Mouse (Mus musculus): ENCODE results near the gene Fam160b1. TPM values are rescaled to one million over a fixed set of nuclear protein-coding genes. Genes with fewer than 3 reads are reported as not detected.
A peak's percentile ranks its signal among the peaks of the same experiment; 100 is the strongest.

Fam160b1 gene
- total and polyA plus RNA-seq, 3 experiments: 4.4 to 7.7 (median 4.8) TPM

- dilution Hi-C loops (cut with MboI; ENCODE audit: extremely low pct_ligation_motif_present, extremely low pct_unique_long_range_greater_than_20kb, low sequenced_read_pairs) (no loop called here), in situ Hi-C loops (cut with MboI; ENCODE audit: low pct_ligation_motif_present, low pct_unique_long_range_greater_than_20kb, low sequenced_read_pairs) (no loop called here)
- Histone ChIP-seq H3K4me3 (replicated peaks in 1 of 3; ENCODE audit: low read depth in 2 of 3, low read length in 2 of 3, poor library complexity in 1 of 3) (no peak overlapping the region), H3K36me3 (replicated peaks in 1 of 2; ENCODE audit: control insufficient read depth in 1 of 2, insufficient read depth in 1 of 2, low read length in 1 of 2) (peaks cover 0 to 30% of the 10 kb centered on the region in 2 experiments), H3K79me2 (replicated peaks; ENCODE audit: control insufficient read depth, extremely low read depth, insufficient read depth, poor library complexity, severe bottlenecking) (peaks cover 64% of the 10 kb centered on the region), H3K4me1 (ENCODE audit: control insufficient read depth in 1 of 2, insufficient read depth in 2 of 2) (peaks cover 5 to 31% of the 10 kb centered on the region in 2 experiments; a peak in 3 of 4 replicates), H3K9ac (ENCODE audit: insufficient read depth, low read depth) (no peak overlapping the region), H3K9me3 (replicated peaks; ENCODE audit: low read length) (no peaks in the 10 kb centered on the region), H3K4me2 (ENCODE audit: insufficient read depth, low read depth, poor library complexity, severe bottlenecking) (peak overlapping the region; percentile 7), H3K27me3 (replicated peaks) (no peaks in the 10 kb centered on the region), H3K27ac (ENCODE audit: insufficient read depth, low read depth) (no peak overlapping the region)
- no peak for DNase-seq (ENCODE audit: extremely low read depth)
- TF ChIP-seq GABPA (IDR thresholded peaks at IDR 0.05; ENCODE audit: insufficient replicate concordance, low read depth, low read length) (no peak), ELF1 (IDR thresholded peaks at IDR 0.05; ENCODE audit: low read depth, low read length) (no peak), KAT2A (IDR thresholded peaks at IDR 0.05; ENCODE audit: insufficient replicate concordance, low read length) (no peak), ETS1 (conservative IDR thresholded peaks at IDR 0.05; ENCODE audit: low read depth, low read length) (no peak), USF1 (IDR thresholded peaks at IDR 0.05; ENCODE audit: low read depth, low read length) (no peak), TBP (conservative IDR thresholded peaks at IDR 0.05; ENCODE audit: low read depth, low read length) (no peak), NELFE (IDR thresholded peaks at IDR 0.05; ENCODE audit: low read depth, low read length) (no peak), ZMIZ1 (IDR thresholded peaks at IDR 0.05; ENCODE audit: low read depth, low read length) (no peak), MAZ (IDR thresholded peaks at IDR 0.05; ENCODE audit: low read depth, low read length) (no peak), ZKSCAN1 (IDR thresholded peaks at IDR 0.05; ENCODE audit: borderline replicate concordance, low read depth, low read length) (no peak), USF2 (conservative IDR thresholded peaks at IDR 0.05; ENCODE audit: low read depth, low read length) (no peak), EP300 (IDR thresholded peaks at IDR 0.05; ENCODE audit: low read length) (no peak), CHD1 (IDR thresholded peaks at IDR 0.05; ENCODE audit: low read depth, low read length) (no peak), JUN (IDR thresholded peaks at IDR 0.05; ENCODE audit: insufficient read depth, low read depth, low read length) (no peak), MEF2A (IDR thresholded peaks at IDR 0.05; ENCODE audit: borderline replicate concordance, low read depth, low read length) (no peak), RAD21 (IDR thresholded peaks at IDR 0.05; ENCODE audit: low read depth, low read length) (no peak), IRF4 (IDR thresholded peaks at IDR 0.05; ENCODE audit: low read depth, low read length) (no peak), MAFK (IDR thresholded peaks at IDR 0.05; ENCODE audit: insufficient replicate concordance, low read length) (no peak)
These were observed 2.1 kb downstream of the Fam160b1 start for GRCm38 (mm10) chr19:57362586-57362985.

GRCm38 (mm10) chr19:57363076-57363475 is 2.6 kb downstream of the Fam160b1 start:
- TF ChIP-seq ZKSCAN1 (IDR thresholded peaks at IDR 0.05; ENCODE audit: borderline replicate concordance, low read depth, low read length) (no peak), MAZ (IDR thresholded peaks at IDR 0.05; ENCODE audit: low read depth, low read length) (no peak), NRF1 (IDR thresholded peaks at IDR 0.05; ENCODE audit: low read depth, low read length) (no peak)
- in situ Hi-C loops (cut with MboI; ENCODE audit: low pct_ligation_motif_present, low pct_unique_long_range_greater_than_20kb, low sequenced_read_pairs): no loop called here

More at GRCm38 (mm10) chr19:57363076-57363475, 2.6 kb downstream of the Fam160b1 start:
- Histone ChIP-seq H3K36me3 (replicated peaks in 1 of 2; ENCODE audit: control insufficient read depth in 1 of 2, insufficient read depth in 1 of 2, low read length in 1 of 2) (peaks cover 0 to 34% of the 10 kb centered on the region in 2 experiments), H3K9ac (ENCODE audit: insufficient read depth, low read depth) (no peak overlapping the region), H3K79me2 (replicated peaks; ENCODE audit: control insufficient read depth, extremely low read depth, insufficient read depth, poor library complexity, severe bottlenecking) (peaks cover 61% of the 10 kb centered on the region), H3K27ac (ENCODE audit: insufficient read depth, low read depth) (no peak overlapping the region), H3K4me2 (ENCODE audit: insufficient read depth, low read depth, poor library complexity, severe bottlenecking) (0 out of 2 replicates have a peak overlapping the region, but pooled peaks have one; percentile 7), H3K27me3 (replicated peaks) (no peaks in the 10 kb centered on the region), H3K9me3 (replicated peaks; ENCODE audit: low read length) (no peaks in the 10 kb centered on the region), H3K4me1 (ENCODE audit: control insufficient read depth in 1 of 2, insufficient read depth in 2 of 2) (peaks cover 5 to 27% of the 10 kb centered on the region in 2 experiments; a peak in 2 of 4 replicates), H3K4me3 (replicated peaks in 1 of 3; ENCODE audit: low read depth in 2 of 3, low read length in 2 of 3, poor library complexity in 1 of 3) (no peak overlapping the region)
- dilution Hi-C loops (cut with MboI; ENCODE audit: extremely low pct_ligation_motif_present, extremely low pct_unique_long_range_greater_than_20kb, low sequenced_read_pairs): no loop called here
- no peak for DNase-seq (ENCODE audit: extremely low read depth)
